Mouse (Mus musculus) layer of hippocampus, postnatal 14 days (tissue): ENCODE measurements around the gene Map4k3. TPM values are rescaled to one million over a fixed set of nuclear protein-coding genes. Genes with fewer than 3 reads are reported as not detected.
A peak's percentile ranks its signal among the peaks of the same experiment; 100 is the strongest.
"Not testable (repeated sequence)": the region's sequence is repeated elsewhere in the genome, so short reads cannot be mapped to it uniquely, and the experiment has no call there.

Source experiments
- DNase-seq, 2 experiments: peaks; one replicate each; pipeline ENCODE4 v3.0.0; 2021 to 2022; ENCODE audit warnings: low spot score in 2 of 2, mixed read lengths in 1 of 2
- total RNA-seq, 2 experiments: library from RNA; stranded (reverse); gene quantifications; 2 replicates each; pipeline ENCODE4 v1.2.3; 2021

The Map4k3 gene
- total RNA-seq, 2 experiments from 2014 or later, result 83.3 to 85.6 TPM

- DNase-seq, result not testable (repeated sequence)
Measured at GRCm38 (mm10) chr17:80730283-80730682, 2.0 kb upstream of the Map4k3 start.

- DNase-seq, result no peak
Measured at GRCm38 (mm10) chr17:80729825-80730224, 1.5 kb upstream of the Map4k3 start.

GRCm38 (mm10) chr17:80729080-80729749 is 930 bp upstream of the Map4k3 start:
- DNase-seq, result peak in 1 of 2 experiments; percentile 33

- DNase-seq, result peak; percentile 39 to 44
Measured at GRCm38 (mm10) chr17:80727341-80727951, 839 bp downstream of the Map4k3 start.

- DNase-seq, result no peak
Measured at GRCm38 (mm10) chr17:80726821-80727220, 1.5 kb downstream of the Map4k3 start.

- no peak for DNase-seq
Measured at GRCm38 (mm10) chr17:80723092-80723491, 5.2 kb downstream of the Map4k3 start.

- DNase-seq, result no peak
Measured at GRCm38 (mm10) chr17:80721670-80722069, 6.6 kb downstream of the Map4k3 start.

- DNase-seq, result no peak
Measured at GRCm38 (mm10) chr17:80719309-80719708, 9.0 kb downstream of the Map4k3 start.

GRCm38 (mm10) chr17:80718243-80718642 is 10.0 kb downstream of the Map4k3 start:
- DNase-seq, result no peak

GRCm38 (mm10) chr17:80713588-80713987 is 14.7 kb downstream of the Map4k3 start:
- no peak for DNase-seq

- DNase-seq, result peak; percentile 58 to 61
Measured at GRCm38 (mm10) chr17:80709921-80710838, 18.1 kb downstream of the Map4k3 start.

GRCm38 (mm10) chr17:80708803-80709202 is 19.5 kb downstream of the Map4k3 start:
- DNase-seq, result no peak

- peak in 1 of 2 experiments; percentile 61 for DNase-seq
Measured at GRCm38 (mm10) chr17:80707176-80707575, 21.1 kb downstream of the Map4k3 start.

GRCm38 (mm10) chr17:80706608-80707007 is 21.7 kb downstream of the Map4k3 start:
- no peak for DNase-seq

GRCm38 (mm10) chr17:80701687-80702086 is 26.6 kb downstream of the Map4k3 start:
- no peak for DNase-seq

- no peak for DNase-seq
Measured at GRCm38 (mm10) chr17:80698930-80699329, 29.4 kb downstream of the Map4k3 start.

GRCm38 (mm10) chr17:80698191-80698901 is 29.9 kb downstream of the Map4k3 start:
- DNase-seq, result no peak

GRCm38 (mm10) chr17:80696956-80697355 is 31.3 kb downstream of the Map4k3 start:
- no peak for DNase-seq

- DNase-seq, result no peak
Measured at GRCm38 (mm10) chr17:80696210-80696609, 32.1 kb downstream of the Map4k3 start.

GRCm38 (mm10) chr17:80693707-80694106 is 34.6 kb downstream of the Map4k3 start:
- no peak for DNase-seq

GRCm38 (mm10) chr17:80692183-80692582 is 36.1 kb downstream of the Map4k3 start:
- DNase-seq, result no peak
